Mouse (Mus musculus): Measurements from ENCODE around the gene Ddx25. TPM values are rescaled to one million over a fixed set of nuclear protein-coding genes. Genes with fewer than 3 reads are reported as not detected.

The Ddx25 gene
- polyA plus RNA-seq, 1 experiment from 2014 or later: 8.0 TPM

DNA sequence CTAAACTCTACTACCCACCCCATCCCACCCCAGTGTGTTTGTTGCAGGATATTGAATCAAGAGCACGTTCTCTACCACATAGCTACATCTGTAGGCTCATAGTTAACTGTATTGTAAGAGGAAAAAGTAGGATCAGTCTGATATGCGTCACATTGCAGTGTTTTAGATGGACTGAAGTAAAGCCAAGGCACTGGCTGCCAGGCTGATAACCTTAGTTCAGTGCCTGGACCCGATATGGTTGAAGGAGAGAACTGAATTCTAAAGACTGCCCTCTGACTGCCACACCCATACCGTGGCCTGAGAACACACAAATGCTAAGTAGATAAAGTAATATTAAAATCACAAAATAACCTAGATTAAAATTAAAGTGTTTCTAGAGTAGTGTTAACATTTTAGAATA is 22.5 kb downstream of the Ddx25 start:
- no peaks in the 10 kb centered on the region for H3K9me3 ChIP-seq (replicated peaks)
- no peaks in the 10 kb centered on the region for H3K36me3 ChIP-seq
- 82% methylated on average over 4 of the region's 4 CpGs for WGBS
- DNase-seq (ENCODE audit: low spot score): no peak
- no peak overlapping the region for H3K27ac ChIP-seq (replicated peaks)
- H3K27me3 ChIP-seq (ENCODE audit: low read depth, poor library complexity, severe bottlenecking): no peaks in the 10 kb centered on the region; the same call in 1 of the 2 replicates
- H3K4me3 ChIP-seq: no peak overlapping the region
- peaks cover 18% of the 10 kb centered on the region; the same call in 1 of the 2 replicates for H3K4me1 ChIP-seq

- no peak overlapping the region for H3K27ac ChIP-seq (replicated peaks)
These were observed 23.2 kb downstream of the Ddx25 start for GRCm38 (mm10) chr9:35535110-35535509.

DNA sequence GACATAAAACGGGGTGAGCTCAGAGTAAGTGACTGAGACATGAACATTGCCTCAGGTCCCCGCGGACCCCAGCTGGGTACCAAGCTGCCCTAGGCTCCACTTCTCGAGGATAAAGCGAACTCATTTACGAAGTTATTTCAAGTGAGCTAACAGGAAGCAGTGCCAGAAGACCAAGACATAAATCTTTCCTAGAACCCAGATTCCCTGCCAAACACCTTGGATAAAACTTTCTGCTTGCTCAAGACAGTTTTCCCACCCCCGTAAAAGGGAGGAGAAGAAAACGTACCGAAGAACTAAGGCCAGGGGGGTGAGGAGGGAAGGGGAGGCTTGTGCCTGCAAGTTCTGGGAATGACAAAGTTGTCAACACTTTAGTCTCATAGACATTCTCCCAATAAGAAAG is 25.1 kb downstream of the Ddx25 start:
- Histone ChIP-seq H3K36me3 (no peaks in the 10 kb centered on the region), H3K4me3 (no peak overlapping the region), H3K9me3 (replicated peaks) (no peaks in the 10 kb centered on the region), H3K27me3 (ENCODE audit: low read depth, poor library complexity, severe bottlenecking) (no peaks in the 10 kb centered on the region; the same call in 1 of the 2 replicates), H3K4me1 (peaks cover 10% of the 10 kb centered on the region; the same call in 1 of the 2 replicates), H3K27ac (replicated peaks) (no peak overlapping the region)
- WGBS: 85% methylated on average over 9 of the region's 9 CpGs
- no peak for DNase-seq (ENCODE audit: low spot score)

More at GRCm38 (mm10) chr9:35535110-35535509, 23.2 kb downstream of the Ddx25 start:
- peaks cover 18% of the 10 kb centered on the region; the same call in 1 of the 2 replicates for H3K4me1 ChIP-seq
- no peaks in the 10 kb centered on the region; the same call in 1 of the 2 replicates for H3K27me3 ChIP-seq (ENCODE audit: low read depth, poor library complexity, severe bottlenecking)
- 1% methylated on average over 2 of the region's 2 CpGs for WGBS
- no peaks in the 10 kb centered on the region for H3K9me3 ChIP-seq (replicated peaks)
- H3K36me3 ChIP-seq: no peaks in the 10 kb centered on the region
- DNase-seq (ENCODE audit: low spot score): peak; percentile 70
- H3K4me3 ChIP-seq: no peak overlapping the region

GRCm38 (mm10) chr9:35529796-35530195 is 28.5 kb downstream of the Ddx25 start:
- peak; percentile 31 for DNase-seq (ENCODE audit: low spot score)
- H3K27ac ChIP-seq (replicated peaks): no peak overlapping the region

DNA sequence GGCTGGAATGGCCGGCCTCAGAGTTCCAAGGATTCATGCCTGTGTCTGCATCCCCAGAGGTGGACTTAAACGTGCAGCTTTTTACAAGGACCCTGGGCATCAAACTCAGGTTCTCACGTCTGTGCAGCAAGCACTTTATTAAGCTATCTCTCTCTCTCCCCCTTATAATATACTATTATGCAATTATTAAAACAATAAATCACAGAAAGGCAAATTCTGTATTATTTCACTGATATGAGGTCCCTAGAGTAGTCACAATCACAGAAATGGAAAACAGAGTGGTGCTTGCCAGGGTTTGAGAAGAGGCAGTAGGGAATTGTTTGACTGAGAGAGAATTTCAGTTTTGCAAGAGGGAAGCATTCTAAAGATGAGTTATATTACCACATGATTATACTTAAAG is 29.2 kb downstream of the Ddx25 start:
- DNase-seq (ENCODE audit: low spot score): no peak
- Histone ChIP-seq H3K9me3 (replicated peaks) (no peaks in the 10 kb centered on the region), H3K27me3 (ENCODE audit: low read depth, poor library complexity, severe bottlenecking) (no peaks in the 10 kb centered on the region), H3K36me3 (no peaks in the 10 kb centered on the region), H3K27ac (replicated peaks) (no peak overlapping the region), H3K4me3 (no peak overlapping the region), H3K4me1 (peaks cover 6% of the 10 kb centered on the region)
- WGBS: 74% methylated on average over 3 of the region's 3 CpGs

More at GRCm38 (mm10) chr9:35529796-35530195, 28.5 kb downstream of the Ddx25 start:
- no peaks in the 10 kb centered on the region for H3K36me3 ChIP-seq
- H3K4me3 ChIP-seq: no peak overlapping the region
- no peaks in the 10 kb centered on the region for H3K27me3 ChIP-seq (ENCODE audit: low read depth, poor library complexity, severe bottlenecking)
- 0 out of 2 replicates have a peak, but pooled peaks cover 3% of the 10 kb centered on the region for H3K4me1 ChIP-seq
- 34% methylated on average over 1 of the region's 1 CpGs for WGBS
- H3K9me3 ChIP-seq (replicated peaks): no peaks in the 10 kb centered on the region

DNA sequence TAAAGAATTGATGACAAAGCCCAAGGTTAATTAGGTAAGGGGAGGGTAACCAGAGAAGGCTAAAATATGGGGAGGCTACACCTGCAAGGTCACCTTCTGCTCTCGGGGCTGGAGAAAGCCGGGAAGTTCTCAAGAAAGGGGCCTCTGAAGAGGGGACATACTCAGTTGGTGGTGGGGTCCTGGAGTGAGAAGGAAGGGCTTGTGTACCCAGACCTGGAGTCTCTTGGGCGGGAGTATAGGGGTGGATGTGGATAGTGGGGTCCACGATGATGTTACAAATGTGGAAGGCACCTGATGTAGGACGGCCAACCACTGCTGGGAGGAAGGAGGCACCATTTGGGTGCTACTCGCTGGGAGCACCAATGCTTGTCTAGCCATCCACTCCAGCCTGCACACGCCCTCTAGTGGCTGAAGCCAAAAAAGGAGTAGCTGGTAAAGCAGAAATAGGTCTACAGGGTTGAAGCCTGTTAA is 34.4 kb downstream of the Ddx25 start:
- DNase-seq (ENCODE audit: low spot score): peak; percentile 65
- no peaks in the 10 kb centered on the region for H3K9me3 ChIP-seq (replicated peaks)
- peak overlapping the region; percentile 61; the same call in 1 of the 2 replicates for H3K27ac ChIP-seq (replicated peaks)

DNA sequence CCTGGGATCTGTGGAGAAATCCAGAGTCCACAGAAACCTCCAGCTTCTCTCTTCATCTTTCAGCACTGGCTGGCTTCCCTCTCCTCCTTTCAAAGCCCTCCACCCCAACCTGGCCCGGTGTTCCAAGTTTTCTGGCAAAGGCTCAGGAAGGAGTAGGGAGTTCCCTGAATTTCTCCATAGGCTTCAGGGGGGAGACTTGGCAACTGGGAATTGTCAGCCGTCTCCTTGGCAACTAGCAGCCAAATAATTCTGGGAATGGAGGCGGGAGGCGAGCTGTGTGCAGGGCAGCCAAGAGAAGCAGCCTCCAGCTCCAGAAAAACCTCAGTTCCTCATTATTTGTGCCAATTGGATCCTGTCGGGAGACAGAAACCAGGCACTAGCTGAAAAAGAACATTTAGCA is 34.8 kb downstream of the Ddx25 start:
- no peak overlapping the region for H3K4me3 ChIP-seq
- H3K27me3 ChIP-seq (ENCODE audit: low read depth, poor library complexity, severe bottlenecking): 0 out of 2 replicates have a peak, but pooled peaks cover 3% of the 10 kb centered on the region
- H3K36me3 ChIP-seq: no peaks in the 10 kb centered on the region
- DNase-seq (ENCODE audit: low spot score): peak; percentile 31
- 24% methylated on average over 5 of the region's 5 CpGs for WGBS
- peak overlapping the region; percentile 61; the same call in 1 of the 2 replicates for H3K27ac ChIP-seq (replicated peaks)
- H3K4me1 ChIP-seq: peaks cover 26% of the 10 kb centered on the region
- H3K9me3 ChIP-seq (replicated peaks): no peaks in the 10 kb centered on the region

More for the DNA sequence above, 34.4 kb downstream of the Ddx25 start:
- no peaks in the 10 kb centered on the region for H3K36me3 ChIP-seq
- peaks cover 26% of the 10 kb centered on the region for H3K4me1 ChIP-seq
- no peak overlapping the region for H3K4me3 ChIP-seq
- WGBS: 28% methylated on average over 7 of the region's 7 CpGs
- H3K27me3 ChIP-seq (ENCODE audit: low read depth, poor library complexity, severe bottlenecking): 0 out of 2 replicates have a peak, but pooled peaks cover 3% of the 10 kb centered on the region

DNA sequence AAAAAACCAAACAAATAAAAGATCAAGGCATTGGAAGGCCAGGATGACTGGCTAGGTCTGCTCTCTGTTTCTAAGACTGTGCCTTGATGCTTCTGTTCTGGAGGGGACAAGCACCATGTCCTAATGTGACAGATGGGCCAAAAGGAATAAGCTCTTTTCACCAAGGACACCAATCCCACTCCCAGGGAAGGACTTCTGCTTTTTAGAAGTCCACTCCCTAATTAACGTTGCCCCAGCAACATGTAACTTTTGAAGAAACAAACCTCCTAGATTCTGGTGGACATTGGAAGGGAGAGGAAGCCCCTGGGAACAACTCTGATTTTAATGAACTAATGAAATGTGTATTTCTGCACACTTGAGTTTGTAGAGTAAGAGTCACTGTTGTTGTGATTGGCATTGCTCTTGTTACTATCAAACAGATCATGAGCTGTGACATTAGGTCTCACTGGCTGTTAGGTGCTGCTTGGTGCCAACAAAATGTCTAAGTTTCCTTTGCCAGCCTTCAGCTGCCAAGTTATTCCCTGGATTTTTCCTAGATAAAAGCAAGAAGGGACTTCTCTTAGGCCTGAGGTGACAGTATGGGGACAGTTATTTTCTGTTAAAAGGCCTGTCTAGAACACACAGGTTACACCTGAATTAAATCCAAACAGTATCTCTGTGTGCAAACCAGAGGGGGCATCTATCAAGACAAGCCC is 35.4 kb downstream of the Ddx25 start:
- peak overlapping the region; percentile 61; the same call in 1 of the 2 replicates for H3K27ac ChIP-seq (replicated peaks)
- 78% methylated on average over 1 of the region's 1 CpGs for WGBS

DNA sequence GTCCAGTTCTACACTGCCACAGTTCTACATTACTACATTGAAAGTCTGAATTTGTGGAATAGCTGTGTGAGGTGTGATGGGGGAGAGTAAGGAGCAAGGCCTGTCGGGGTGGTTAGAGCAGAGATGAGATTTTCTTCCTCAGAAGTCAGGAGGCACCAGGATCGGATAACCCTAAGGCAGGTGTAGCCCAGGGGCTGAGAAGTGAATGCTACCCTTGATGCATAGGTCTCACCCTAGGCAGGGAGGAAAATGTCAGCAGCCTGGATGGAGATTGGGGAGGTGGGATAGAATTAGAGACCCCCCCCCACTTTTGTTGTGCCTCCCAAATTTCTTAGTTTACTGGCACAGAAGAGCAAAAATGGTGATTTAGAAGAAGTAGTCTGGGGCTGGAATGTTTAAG is 36.1 kb downstream of the Ddx25 start:
- 86% methylated on average over 2 of the region's 2 CpGs for WGBS
- H3K36me3 ChIP-seq: no peaks in the 10 kb centered on the region
- no peak for DNase-seq (ENCODE audit: low spot score)
- no peak overlapping the region for H3K27ac ChIP-seq (replicated peaks)
- H3K4me1 ChIP-seq: peaks cover 26% of the 10 kb centered on the region
- H3K9me3 ChIP-seq (replicated peaks): no peaks in the 10 kb centered on the region
- H3K27me3 ChIP-seq (ENCODE audit: low read depth, poor library complexity, severe bottlenecking): 0 out of 2 replicates have a peak, but pooled peaks cover 3% of the 10 kb centered on the region
- no peak overlapping the region for H3K4me3 ChIP-seq

More for the DNA sequence above, 35.4 kb downstream of the Ddx25 start:
- H3K9me3 ChIP-seq (replicated peaks): no peaks in the 10 kb centered on the region
- no peak overlapping the region for H3K4me3 ChIP-seq
- H3K36me3 ChIP-seq: no peaks in the 10 kb centered on the region
- H3K4me1 ChIP-seq: peaks cover 26% of the 10 kb centered on the region
- 0 out of 2 replicates have a peak, but pooled peaks cover 3% of the 10 kb centered on the region for H3K27me3 ChIP-seq (ENCODE audit: low read depth, poor library complexity, severe bottlenecking)
- DNase-seq (ENCODE audit: low spot score): no peak

- DNase-seq (ENCODE audit: low spot score): no peak
- 80% methylated on average over 6 of the region's 6 CpGs for WGBS
- Histone ChIP-seq H3K9me3 (replicated peaks) (no peaks in the 10 kb centered on the region), H3K4me1 (peaks cover 26% of the 10 kb centered on the region), H3K27me3 (ENCODE audit: low read depth, poor library complexity, severe bottlenecking) (0 out of 2 replicates have a peak, but pooled peaks cover 3% of the 10 kb centered on the region), H3K4me3 (no peak overlapping the region), H3K36me3 (no peaks in the 10 kb centered on the region), H3K27ac (replicated peaks) (0 out of 2 replicates have a peak overlapping the region, but pooled peaks have one; percentile 38)
These were observed 37.5 kb downstream of the Ddx25 start for GRCm38 (mm10) chr9:35520631-35521348.

- peaks cover 14% of the 10 kb centered on the region for H3K4me1 ChIP-seq
- H3K27ac ChIP-seq (replicated peaks): no peak within 1 kb of the TSS
- H3K4me3 ChIP-seq: no peak within 1 kb of the TSS
- no peaks in the 10 kb centered on the region for H3K9me3 ChIP-seq (replicated peaks)
- H3K27me3 ChIP-seq (ENCODE audit: low read depth, poor library complexity, severe bottlenecking): 0 out of 2 replicates have a peak, but pooled peaks cover 3% of the 10 kb centered on the region
- no peaks in the 10 kb centered on the region for H3K36me3 ChIP-seq
- 83% methylated on average over 3 of the region's 3 CpGs for WGBS
- DNase-seq (ENCODE audit: low spot score): no peak
These were observed 40.2 kb downstream of the Ddx25 start, which contains the start of gene Gm1113 for GRCm38 (mm10) chr9:35518169-35518568. Gene Gm1113 (minus strand): TSS chr9:35518269.

GRCm38 (mm10) chr9:35516711-35517110 is 41.6 kb downstream of the Ddx25 start:
- Histone ChIP-seq H3K4me3 (no peak overlapping the region), H3K4me1 (peaks cover 5% of the 10 kb centered on the region; the same call in 1 of the 2 replicates), H3K36me3 (no peaks in the 10 kb centered on the region), H3K9me3 (replicated peaks) (no peaks in the 10 kb centered on the region), H3K27ac (replicated peaks) (no peak overlapping the region), H3K27me3 (ENCODE audit: low read depth, poor library complexity, severe bottlenecking) (no peaks in the 10 kb centered on the region)
- no peak for DNase-seq (ENCODE audit: low spot score)
- WGBS: 92% methylated on average over 16 of the region's 16 CpGs
